Mouse (Mus musculus) liver, embryonic 14.5 days (tissue): Measurements from ENCODE around the gene Rpl27.
"Not testable (repeated sequence)": the region's sequence is repeated elsewhere in the genome, so short reads cannot be mapped to it uniquely, and the experiment has no call there.

Experiments used
- CTCF ChIP-seq: IDR thresholded peaks from 2 replicates; pipeline ENCODE4 v1.5.1; 2016; ENCODE audit warnings: antibody characterized with exemption, low read depth, control low read depth
- EP300 ChIP-seq: IDR thresholded peaks from 2 replicates; pipeline ENCODE4 v1.6.1; 2016; ENCODE audit warnings: antibody characterized with exemption, low read depth

- not testable (repeated sequence) for TF ChIP-seq EP300, CTCF
Observed at GRCm38 (mm10) chr11:101449596-101449995, 7.5 kb downstream of the Rpl27 start.
